Mouse (Mus musculus) CD4-positive naive resting alpha-beta T cell, adult 57 days (primary cell): ENCODE measurements around the gene Tmem245. TPM values are rescaled to one million over a fixed set of nuclear protein-coding genes. Genes with fewer than 3 reads are reported as not detected.

Source experiments
- total RNA-seq: library from RNA; stranded (reverse); gene quantifications from one replicate; pipeline ENCODE4 v1.2.4, GENCODE M21; 2023

Gene Tmem245
- total RNA-seq = 37.0 TPM

DNA sequence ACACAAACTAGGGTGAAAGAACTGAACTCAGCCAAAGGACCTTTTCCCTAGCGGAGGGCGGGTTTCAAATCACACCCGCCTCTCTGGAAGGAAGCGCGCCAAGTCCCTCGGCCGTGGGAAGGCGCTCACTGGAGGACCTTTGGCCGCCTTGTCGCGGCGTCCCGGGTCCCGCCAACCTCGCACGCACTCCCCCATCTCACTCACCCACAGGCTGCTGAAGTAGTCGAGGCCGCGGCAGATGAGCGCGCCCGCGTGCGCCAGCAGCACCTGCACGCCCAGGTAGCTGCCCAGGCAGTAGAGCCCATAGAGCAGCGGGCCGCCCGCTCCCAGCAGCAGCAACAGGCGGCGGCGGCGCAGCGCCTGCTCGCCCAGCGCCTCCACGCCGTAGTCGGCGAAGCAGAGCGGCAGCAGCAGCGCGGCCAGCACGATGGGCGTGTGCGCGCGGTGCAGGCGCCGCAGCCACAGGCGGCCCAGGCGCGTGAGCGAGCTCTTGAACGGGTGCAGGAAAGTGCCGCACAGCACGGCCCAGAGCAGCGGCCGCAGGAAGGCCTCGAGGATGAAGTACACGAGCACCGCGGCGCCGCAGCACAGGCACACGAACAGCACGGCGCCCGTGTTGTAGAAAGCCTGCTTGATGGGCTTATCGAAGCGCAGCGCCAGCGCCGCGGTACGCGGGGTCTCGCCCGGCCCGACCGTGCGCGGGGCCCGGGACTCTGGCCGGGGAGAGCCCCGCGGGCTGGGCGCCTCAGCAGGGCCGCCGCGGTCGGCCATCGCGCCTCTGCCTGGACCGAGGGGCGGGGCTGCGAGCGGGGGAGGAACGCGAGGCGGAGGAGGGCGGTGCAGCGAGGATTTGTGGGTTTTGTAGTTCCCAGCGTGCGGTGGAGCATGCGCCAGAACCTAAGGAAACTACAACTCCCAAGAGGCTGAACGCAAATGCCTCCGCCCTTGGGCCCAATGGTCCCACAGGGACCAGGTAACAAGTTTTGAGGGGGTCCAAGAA lies at the start of gene Tmem245:
TSS of gene Tmem245 (minus strand) at position 797 of the 1,000 bp plus-strand sequence.

DNA sequence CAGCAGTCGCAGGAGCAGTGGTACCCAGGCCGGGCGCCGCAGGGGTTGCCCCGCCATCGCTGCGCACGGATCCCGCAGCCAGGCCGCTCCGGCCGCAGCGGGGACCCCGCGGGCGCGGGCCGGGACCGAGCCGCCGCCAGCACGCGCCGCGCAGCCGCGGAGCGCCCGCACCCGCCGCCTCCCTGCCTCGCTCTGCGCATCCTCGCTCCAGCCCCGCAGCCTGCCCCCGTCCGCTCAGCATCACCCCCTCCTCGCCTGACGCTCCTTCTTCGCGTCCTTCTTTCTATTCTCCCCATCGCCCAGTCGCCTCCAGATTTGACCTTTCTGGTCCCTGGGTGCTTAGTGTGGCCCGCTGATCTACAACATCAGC lies 43.0 kb upstream of the Tmem245 start, which contains the start of gene Frrs1l:
TSS of gene Frrs1l (minus strand) at position 177 of the 370 bp plus-strand sequence.

DNA sequence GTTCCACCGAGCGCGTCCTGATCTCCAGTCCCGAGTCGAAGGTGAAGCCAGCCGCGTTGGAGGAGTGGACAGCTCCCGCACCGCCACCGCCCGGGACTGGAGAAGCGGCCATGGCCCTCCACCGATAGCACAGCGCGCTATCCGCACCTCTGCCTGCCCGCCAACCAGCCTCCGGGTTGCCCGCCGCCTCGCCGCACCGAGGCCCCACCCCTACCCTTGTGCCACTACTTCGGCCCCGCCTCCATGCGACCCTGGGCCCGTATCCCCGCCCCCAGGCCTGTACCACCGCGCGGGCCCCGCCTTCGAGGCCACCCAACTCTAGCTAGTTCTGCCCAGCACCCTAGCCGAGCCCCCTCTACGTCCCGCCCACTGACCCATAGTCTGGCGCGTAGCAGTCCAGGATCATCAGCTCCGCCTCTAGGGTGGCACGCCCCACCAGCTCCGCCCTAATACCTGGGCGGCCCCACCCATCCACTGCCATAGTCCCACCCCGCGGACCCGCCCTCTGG lies 82.2 kb downstream of the Tmem245 start, which contains the start of gene Ctnnal1:
TSS of gene Ctnnal1 (minus strand) at position 186 of the 509 bp plus-strand sequence.

Other genes with a start within 250 kb of the Tmem245 start
- gene Gm26657, start 207.4 kb downstream of the Tmem245 start, total RNA-seq = not detected
- 0.41 TPM for gene Actl7b, start 206.0 kb downstream of the Tmem245 start, total RNA-seq
- gene Actl7a, start 204.0 kb downstream of the Tmem245 start, total RNA-seq = not detected
- gene Elp1, start 145.1 kb downstream of the Tmem245 start, total RNA-seq = 37.6 TPM
- 17.5 TPM for gene Fam206a, start 145.1 kb downstream of the Tmem245 start, total RNA-seq
- gene Ctnnal1, start 82.2 kb downstream of the Tmem245 start, total RNA-seq = 3.5 TPM
- not detected for gene Frrs1l, start 43.0 kb upstream of the Tmem245 start, total RNA-seq
- not detected for gene Epb41l4b, start 196.0 kb upstream of the Tmem245 start, total RNA-seq